Mouse (Mus musculus) activated CD4-positive, CD25-positive, alpha-beta regulatory T cell (primary cell): ENCODE results near the gene Ppme1. TPM values are rescaled to one million over a fixed set of nuclear protein-coding genes. Genes with fewer than 3 reads are reported as not detected.

ENCODE experiments used
- polyA plus RNA-seq, 2 experiments: library from polyadenylated mRNA; unstranded; fragments of 100-300 nt; shearing (Covaris generic); gene quantifications; one replicate each; pipeline ENCODE4 v1.2.1; 2017

Gene Ppme1
- polyA plus RNA-seq, result 10 to 100 TPM; 33.1 to 37.5 TPM

DNA sequence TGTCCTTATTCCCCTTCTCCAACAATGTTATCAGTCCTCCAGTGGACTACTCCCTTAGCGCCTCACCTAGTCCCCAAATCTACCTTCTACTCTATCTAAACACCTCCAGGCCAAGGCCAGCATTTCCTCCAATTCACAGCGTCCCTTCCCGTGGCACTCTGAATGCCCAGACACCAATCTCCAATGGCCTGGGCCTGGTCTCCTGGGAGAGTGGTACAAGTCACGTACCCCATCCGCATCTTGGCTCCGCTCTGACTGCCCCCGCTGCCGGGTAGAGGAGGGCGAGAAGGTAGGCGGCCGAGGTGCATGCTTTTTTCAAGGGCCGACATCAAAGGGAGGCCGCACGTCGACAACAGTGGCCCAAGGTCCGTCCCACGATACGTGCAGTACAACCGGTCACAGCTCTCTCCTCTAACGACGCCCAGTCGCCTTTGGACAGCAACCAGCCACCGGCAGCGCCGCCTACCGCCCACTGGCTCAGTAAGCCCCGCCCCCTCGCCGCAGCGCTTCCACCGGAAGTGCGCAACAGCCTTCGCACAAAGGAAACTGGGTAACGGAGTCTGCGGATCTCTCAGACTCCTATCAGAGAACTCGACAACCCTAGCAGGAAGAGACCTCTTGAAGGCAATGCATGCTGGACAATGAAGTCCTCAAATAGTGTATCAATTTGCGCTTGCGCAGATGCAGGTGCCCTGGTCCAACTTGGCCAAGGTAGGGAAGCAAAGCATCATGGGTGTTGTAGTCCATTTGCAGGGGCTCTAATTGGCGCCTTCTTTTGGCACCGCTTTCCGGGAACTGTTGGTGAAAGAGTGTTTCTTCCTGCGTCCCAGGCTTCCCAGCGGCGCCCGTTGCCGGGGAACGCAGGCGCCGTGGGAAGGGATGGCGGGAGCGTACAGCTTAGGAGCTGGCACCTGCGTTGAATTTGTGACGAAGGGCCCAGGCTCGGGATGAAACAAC lies at the start of gene Ppme1, which contains the start of gene C2cd3:
Ppme1 (minus strand) TSS at position 813 of the 957 bp plus-strand sequence.
C2cd3 (plus strand) TSS at position 739 of the 957 bp plus-strand sequence.

DNA sequence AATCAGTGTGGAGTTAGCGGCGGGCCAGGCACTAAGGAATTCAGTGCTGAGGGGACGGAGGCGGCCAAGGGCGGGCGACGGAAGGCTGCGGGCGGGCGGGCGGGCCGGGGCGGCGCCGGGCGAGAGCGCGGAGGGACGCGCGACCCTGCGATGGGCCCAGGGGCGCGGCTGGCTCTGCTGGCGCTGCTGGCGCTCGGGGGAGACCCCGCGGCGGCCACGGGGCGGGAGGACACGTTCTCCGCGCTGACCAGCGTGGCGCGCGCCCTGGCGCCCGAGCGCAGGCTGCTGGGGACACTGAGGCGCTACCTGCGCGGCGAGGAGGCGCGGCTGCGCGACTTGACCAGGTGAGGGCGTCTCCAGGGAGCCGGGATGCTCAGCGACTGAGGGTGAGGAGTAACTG lies 86.7 kb downstream of the Ppme1 start, which contains the start of gene P4ha3:
P4ha3 (plus strand) TSS at position 138 of the 400 bp plus-strand sequence.

Other genes starting within 250 kb of the Ppme1 start
- gene Lipt2, start 213.0 kb downstream of the Ppme1 start, polyA plus RNA-seq, result 1 to 10 TPM; 1.6 to 4.1 TPM
- gene Kcne3, start 195.8 kb downstream of the Ppme1 start, polyA plus RNA-seq, result under 1 TPM in 1 of 2 experiments, not detected in 1; 0.22 TPM
- 1 to 10 TPM; 2.1 to 4.7 TPM for gene Pgm2l1, start 144.9 kb downstream of the Ppme1 start, polyA plus RNA-seq
- gene P4ha3, start 86.8 kb downstream of the Ppme1 start, polyA plus RNA-seq, result under 1 TPM in 1 of 2 experiments, not detected in 1; 0.18 TPM
- 10 to 100 TPM; 26.5 to 39.8 TPM for gene C2cd3, start 74 bp downstream of the Ppme1 start, polyA plus RNA-seq
- gene Ucp3, start 100.7 kb upstream of the Ppme1 start, polyA plus RNA-seq, result under 1 TPM; 0.11 to 0.29 TPM
- 1,000 to 10,000 TPM; 1,882 to 2,125 TPM for gene Ucp2, start 121.0 kb upstream of the Ppme1 start, polyA plus RNA-seq
- 10 to 100 TPM in 1 of 2 experiments, 1 to 10 TPM in 1; 8.0 to 23.0 TPM for gene Dnajb13, start 142.7 kb upstream of the Ppme1 start, polyA plus RNA-seq
- 10 to 100 TPM; 21.6 to 22.7 TPM for gene Coa4, start 164.8 kb upstream of the Ppme1 start, polyA plus RNA-seq
- 10 to 100 TPM; 52.1 to 55.9 TPM for gene Rab6a, start 235.1 kb upstream of the Ppme1 start, polyA plus RNA-seq
- gene Mrpl48, start 236.0 kb upstream of the Ppme1 start, polyA plus RNA-seq, result 10 to 100 TPM; 45.5 to 62.9 TPM